Mouse (Mus musculus) CH12.LX (cell line): ENCODE measurements around the gene Fcho1. TPM values are rescaled to one million over a fixed set of nuclear protein-coding genes. Genes with fewer than 3 reads are reported as not detected.

ENCODE experiments used
- DNase-seq: peaks from one replicate; pipeline ENCODE4 v3.0.0-alpha.2; 2013; ENCODE audit errors: extremely low read depth
- H3K27ac ChIP-seq: 2 replicates; pipeline ENCODE4 v1.5.1; 2012; ENCODE audit warnings: low read depth, mild to moderate bottlenecking, control low read depth, moderate library complexity; ENCODE audit not compliant: insufficient read depth
- H3K27me3 ChIP-seq: replicated peaks from 2 replicates; pipeline ENCODE3; 2012; ENCODE audit warnings: inconsistent platforms
- H3K36me3 ChIP-seq, 2 experiments: replicated peaks in 1 of 2; 2 replicates each; pipeline versions ENCODE3 to v1.6.1; 2012; ENCODE audit warnings: inconsistent platforms in 1 of 2, low read length in 1 of 2, mild to moderate bottlenecking in 1 of 2, mixed read lengths in 1 of 2, moderate library complexity in 1 of 2; ENCODE audit not compliant: control insufficient read depth in 1 of 2, insufficient read depth in 1 of 2
- H3K4me1 ChIP-seq, 2 experiments: 2 replicates each; pipeline ENCODE4 v1.6.1; 2012; ENCODE audit warnings: inconsistent platforms in 1 of 2, moderate library complexity in 1 of 2; ENCODE audit not compliant: insufficient read depth in 2 of 2, control insufficient read depth in 1 of 2
- H3K4me2 ChIP-seq: 2 replicates; pipeline ENCODE4 v1.6.1; 2012; ENCODE audit warnings: low read depth, mild to moderate bottlenecking, control low read depth; ENCODE audit not compliant: poor library complexity, insufficient read depth, severe bottlenecking
- H3K4me3 ChIP-seq, 3 experiments: fragments of 150-350 bp in 1 of 3; sonication (generic) in 1 of 3; replicated peaks in 1 of 3; 2 replicates each; pipeline versions ENCODE3 to v1.5.1; 2011 to 2012; ENCODE audit warnings: low read depth in 2 of 3, low read length in 2 of 3, mild to moderate bottlenecking in 2 of 3, moderate library complexity in 2 of 3, control low read depth in 1 of 3, improper control_type of control experiment in 1 of 3, inconsistent platforms in 1 of 3, mixed read lengths in 1 of 3; ENCODE audit not compliant: poor library complexity in 1 of 3
- H3K79me2 ChIP-seq: replicated peaks from 2 replicates; pipeline ENCODE4 v1.6.1; 2012; ENCODE audit warnings: mild to moderate bottlenecking, moderate library complexity; ENCODE audit not compliant: control insufficient read depth, poor library complexity, insufficient read depth, severe bottlenecking; ENCODE audit errors: extremely low read depth
- H3K9ac ChIP-seq: 2 replicates; pipeline ENCODE4 v1.6.1; 2012; ENCODE audit warnings: low read depth, mild to moderate bottlenecking, control low read depth, moderate library complexity; ENCODE audit not compliant: insufficient read depth
- H3K9me3 ChIP-seq: replicated peaks from 2 replicates; pipeline ENCODE3; 2012; ENCODE audit warnings: low read length, inconsistent platforms, mixed read lengths
- BHLHE40 ChIP-seq: IDR thresholded peaks from 2 replicates; pipeline ENCODE4 v1.6.1; 2011; ENCODE audit warnings: mild to moderate bottlenecking, low read depth, low read length, improper control_type of control experiment
- CHD2 ChIP-seq: IDR thresholded peaks from 2 replicates; pipeline ENCODE4 v1.6.1; 2011; ENCODE audit warnings: low read length, improper control_type of control experiment
- CTCF ChIP-seq, 2 experiments: IDR thresholded peaks in 1 of 2; conservative IDR thresholded peaks in 1 of 2; 2 replicates each; pipeline ENCODE4 v1.5.1; 2011 to 2012; ENCODE audit warnings: low read depth in 2 of 2, low read length in 2 of 2, improper control_type of control experiment in 1 of 2, inconsistent platforms in 1 of 2, mild to moderate bottlenecking in 1 of 2, moderate library complexity in 1 of 2
- ELF1 ChIP-seq: IDR thresholded peaks from 2 replicates; pipeline ENCODE4 v1.6.1; 2014; ENCODE audit warnings: low read depth, mild to moderate bottlenecking, inconsistent platforms, low read length, improper control_type of control experiment
- IRF4 ChIP-seq: IDR thresholded peaks from 2 replicates; pipeline ENCODE4 v1.6.1; 2014; ENCODE audit warnings: low read depth, mild to moderate bottlenecking, inconsistent platforms, low read length, improper control_type of control experiment
- MAFK ChIP-seq: IDR thresholded peaks from 2 replicates; pipeline ENCODE4 v1.6.1; 2011; ENCODE audit warnings: low read length, improper control_type of control experiment; ENCODE audit not compliant: insufficient replicate concordance
- MAZ ChIP-seq: IDR thresholded peaks from 2 replicates; pipeline ENCODE4 v1.6.1; 2012; ENCODE audit warnings: low read depth, mild to moderate bottlenecking, inconsistent platforms, low read length, improper control_type of control experiment, moderate library complexity
- MEF2A ChIP-seq: IDR thresholded peaks from 2 replicates; pipeline ENCODE4 v1.6.1; 2014; ENCODE audit warnings: low read depth, mild to moderate bottlenecking, inconsistent platforms, low read length, improper control_type of control experiment, borderline replicate concordance
- MYC ChIP-seq: IDR thresholded peaks from 2 replicates; pipeline ENCODE4 v1.6.1; 2011; ENCODE audit warnings: low read depth, mild to moderate bottlenecking, improper control_type of control experiment, low read length
- POLR2A ChIP-seq: IDR thresholded peaks from 2 replicates; pipeline ENCODE4 v1.6.1; 2011; ENCODE audit warnings: low read depth, mild to moderate bottlenecking, improper control_type of control experiment, low read length
- POLR2AphosphoS2 ChIP-seq: IDR thresholded peaks from 2 replicates; pipeline ENCODE4 v1.6.1; 2011; ENCODE audit warnings: low read depth, low read length, improper control_type of control experiment
- RCOR1 ChIP-seq: conservative IDR thresholded peaks from 2 replicates; pipeline ENCODE4 v1.6.1; 2012; ENCODE audit warnings: low read depth, mild to moderate bottlenecking, inconsistent platforms, low read length, improper control_type of control experiment
- SIN3A ChIP-seq: IDR thresholded peaks from 2 replicates; pipeline ENCODE4 v1.6.1; 2012; ENCODE audit warnings: low read length, improper control_type of control experiment, inconsistent platforms
- TCF12 ChIP-seq: IDR thresholded peaks from 2 replicates; pipeline ENCODE4 v1.6.1; 2014; ENCODE audit warnings: low read depth, mild to moderate bottlenecking, inconsistent platforms, low read length, improper control_type of control experiment
- USF1 ChIP-seq: IDR thresholded peaks from 2 replicates; pipeline ENCODE4 v1.6.1; 2014; ENCODE audit warnings: low read depth, mild to moderate bottlenecking, inconsistent platforms, low read length, improper control_type of control experiment
- ZKSCAN1 ChIP-seq: IDR thresholded peaks from 2 replicates; pipeline ENCODE4 v1.6.1; 2012; ENCODE audit warnings: low read depth, inconsistent platforms, low read length, improper control_type of control experiment, borderline replicate concordance
- ZNF384 ChIP-seq: IDR thresholded peaks from 2 replicates; pipeline ENCODE4 v1.6.1; 2012; ENCODE audit warnings: low read depth, low read length, improper control_type of control experiment, inconsistent platforms
- dilution Hi-C: fragments of 300-500 bp; cut with MboI; formaldehyde crosslinking; loops from 2 replicates; pipeline ENCODE4 v1.14.3; 2020; ENCODE audit warnings: low sequenced_read_pairs; ENCODE audit not compliant: extremely low pct_unique_long_range_greater_than_20kb, extremely low pct_ligation_motif_present
- in situ Hi-C: fragments of 300-500 bp; cut with MboI; formaldehyde crosslinking; loops from 3 replicates; pipeline ENCODE4 v1.14.3; 2019; ENCODE audit warnings: low sequenced_read_pairs, low pct_ligation_motif_present, low pct_unique_long_range_greater_than_20kb, mixed read lengths
- polyA plus RNA-seq: library from polyadenylated mRNA; unstranded; fragments of >175 nt; gene quantifications from 2 replicates; pipeline ENCODE4 v1.2.1, GENCODE M21; 2012; ENCODE audit warnings: low read depth; ENCODE audit not compliant: insufficient read length
- total RNA-seq, 2 experiments: library from RNA; depleted of rRNA; stranded (reverse); fragments of 300-350 nt in 1 of 2; fragments of >200 nt in 1 of 2; gene quantifications; 2 replicates each; pipeline ENCODE4 v1.2.3; 2012 to 2014

Fcho1 gene
- total and polyA plus RNA-seq, 3 experiments, result 40.2 to 99.8 (median 82.0) TPM

DNA sequence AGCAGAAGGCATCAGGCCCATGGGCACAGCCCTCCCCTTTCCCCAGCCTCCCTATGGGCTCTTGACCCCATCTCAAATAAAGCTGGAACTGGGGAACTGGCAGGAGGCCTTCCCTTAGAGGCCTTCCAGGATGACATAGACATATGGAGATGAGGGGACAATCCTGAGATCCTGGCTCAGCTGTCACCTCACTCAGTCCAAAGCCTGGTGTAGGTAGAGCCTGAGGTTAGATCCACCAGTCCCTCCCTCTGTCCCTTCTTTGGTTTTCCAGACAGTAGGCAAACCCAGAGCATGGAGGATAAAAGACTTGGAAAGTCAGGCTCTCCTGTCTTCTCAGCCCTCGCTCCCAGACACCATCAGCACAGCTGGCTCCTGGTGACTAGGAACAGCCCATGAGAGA lies 58.7 kb downstream of the Fcho1 start:
- dilution Hi-C loops, result no loop called here
- H3K9ac ChIP-seq, result no peak overlapping the region
- in situ Hi-C loops, result no loop called here
- no peaks in the 10 kb centered on the region for H3K9me3 ChIP-seq
- H3K4me2 ChIP-seq, result no peak overlapping the region
- peaks cover 39% of the 10 kb centered on the region for H3K27me3 ChIP-seq
- H3K79me2 ChIP-seq, result no peaks in the 10 kb centered on the region
- DNase-seq, result no peak
- peaks cover 23 to 49% of the 10 kb centered on the region in 2 experiments for H3K4me1 ChIP-seq
- H3K27ac ChIP-seq, result no peak overlapping the region
- TF ChIP-seq CHD2 (no peak; the same call in 1 of the 2 replicates), USF1 (no peak), IRF4 (no peak), ZKSCAN1 (no peak), POLR2AphosphoS2 (no peak), POLR2A (no peak), ELF1 (no peak), RCOR1 (no peak), CTCF (conservative IDR thresholded peaks at IDR 0.05 in 1 of 2, IDR thresholded peaks at IDR 0.05 in 1 of 2; ENCODE audit: low read depth in 2 of 2, low read length in 2 of 2) (no peak), BHLHE40 (no peak)
- H3K4me3 ChIP-seq, result no peak overlapping the region
- no peaks in the 10 kb centered on the region for H3K36me3 ChIP-seq

DNA sequence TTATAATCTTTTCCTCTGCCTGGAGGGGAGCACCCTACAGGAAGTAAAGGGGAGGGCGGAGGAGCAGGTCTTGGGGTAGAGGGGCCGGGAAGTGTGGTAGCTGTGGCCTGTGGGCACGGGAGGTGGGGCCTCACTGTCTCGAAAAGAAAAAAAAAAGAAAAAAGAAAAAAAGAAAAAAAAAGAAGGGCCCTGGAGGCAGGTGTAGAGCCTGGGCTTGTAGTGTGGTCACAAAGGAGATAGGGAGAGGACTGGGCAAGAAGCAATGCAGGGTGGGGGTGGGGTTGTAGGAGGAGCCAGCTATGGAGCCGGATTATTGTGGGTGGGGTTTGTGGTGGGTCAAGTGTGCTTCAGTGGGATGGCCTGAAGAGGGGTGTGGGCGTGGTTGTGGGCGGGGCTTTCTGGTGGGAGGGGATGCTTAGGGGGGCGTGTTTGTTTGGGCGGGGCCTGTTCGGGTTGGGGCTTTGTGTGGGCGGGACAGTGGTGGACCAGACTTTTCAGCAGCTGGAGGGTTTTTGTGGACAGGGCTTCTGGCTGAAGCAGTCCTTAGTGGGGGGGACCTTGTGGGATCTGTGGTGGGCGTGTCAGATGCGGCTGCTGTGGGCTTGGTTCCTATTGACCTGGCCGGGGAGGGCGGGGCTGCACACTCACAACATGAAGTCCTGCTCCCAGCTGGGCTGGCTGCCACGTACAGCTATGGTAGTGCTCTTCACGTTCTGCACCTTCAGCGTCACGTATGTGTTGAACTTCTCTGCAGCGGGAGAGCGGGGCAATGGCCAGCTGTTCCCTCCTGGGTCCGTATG lies 60.0 kb downstream of the Fcho1 start:
- peak overlapping the region in 2 of 3 experiments; percentile 34 to 49 for H3K4me3 ChIP-seq
- dilution Hi-C loops, result no loop called here
- peaks cover 35% of the 10 kb centered on the region for H3K27me3 ChIP-seq

More for the DNA sequence above, 60.0 kb downstream of the Fcho1 start:
- Histone ChIP-seq H3K36me3 (no peaks in the 10 kb centered on the region), H3K9me3 (no peaks in the 10 kb centered on the region), H3K4me2 (peak overlapping the region; percentile 35), H3K79me2 (no peaks in the 10 kb centered on the region), H3K9ac (no peak overlapping the region), H3K4me1 (peaks cover 19 to 40% of the 10 kb centered on the region in 2 experiments), H3K27ac (no peak overlapping the region)
- in situ Hi-C loops, result no loop called here
- DNase-seq, result peak; percentile 78
- TF ChIP-seq CHD2 (0 out of 2 replicates have a peak, but pooled peaks have one; percentile 12), MAZ (0 out of 2 replicates have a peak, but pooled peaks have one; percentile 41), MAFK (no peak), SIN3A (peak; percentile 56; the same call in 1 of the 2 replicates), ZNF384 (peak; percentile 76), MYC (no peak), ZKSCAN1 (no peak), BHLHE40 (peak; percentile 5; the same call in 1 of the 2 replicates), MEF2A (no peak), TCF12 (0 out of 2 replicates have a peak, but pooled peaks have one; percentile 11)
